Mouse (Mus musculus): ENCODE measurements around the gene Dapp1.

DNA sequence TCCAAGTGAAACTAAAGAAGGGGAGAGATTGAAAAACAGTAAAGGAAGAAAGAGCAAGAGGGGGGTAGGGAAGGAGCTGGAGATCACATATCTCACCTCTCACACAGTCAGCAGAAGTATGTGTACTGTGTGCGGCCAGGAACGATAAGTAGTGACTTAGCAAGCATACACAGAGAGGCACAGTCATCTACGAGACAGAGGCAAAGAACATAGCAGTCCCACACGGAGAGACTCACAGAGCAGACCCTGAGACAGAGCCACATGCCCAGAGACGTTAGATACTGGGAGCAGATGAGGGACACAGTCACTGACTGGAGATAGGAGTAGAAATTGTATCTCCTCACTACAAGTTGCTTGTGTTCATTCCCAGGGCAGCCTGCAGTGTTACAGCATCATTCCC, 9.1 kb downstream of the Dapp1 start:
- TF ChIP-seq POLR2A (IDR thresholded peaks at IDR 0.05; ENCODE audit: insufficient read length, low read depth) = no peak
- no peak for TF ChIP-seq USF1 (IDR thresholded peaks at IDR 0.05; ENCODE audit: low read depth)
- TF ChIP-seq MAX (IDR thresholded peaks at IDR 0.05; ENCODE audit: low read depth) = no peak
- TF ChIP-seq POLR2AphosphoS2 (IDR thresholded peaks at IDR 0.05; ENCODE audit: insufficient read length, low read depth) = no peak
- no peak for TF ChIP-seq E2F4 (IDR thresholded peaks at IDR 0.05; ENCODE audit: insufficient read depth)
- no peak for TF ChIP-seq REST (IDR thresholded peaks at IDR 0.05; ENCODE audit: insufficient read depth, insufficient read length)
- no peak for TF ChIP-seq MYOD1 (IDR thresholded peaks at IDR 0.05; ENCODE audit: control insufficient read depth in 1 of 3, insufficient read length in 2 of 3, low read depth in 2 of 3)
- TF ChIP-seq TCF12 (IDR thresholded peaks at IDR 0.05; ENCODE audit: insufficient read depth, poor library complexity, severe bottlenecking) = no peak
- no peak for TF ChIP-seq SRF (IDR thresholded peaks at IDR 0.05; ENCODE audit: control insufficient read depth, insufficient read length, low read depth)

Measured in myocyte (in vitro differentiated cells).